Mouse (Mus musculus): ENCODE data around the gene Ptx4.
"Not testable (repeated sequence)": the region's sequence is repeated elsewhere in the genome, so short reads cannot be mapped to it uniquely, and the experiment has no call there.

Ptx4 gene

DNA sequence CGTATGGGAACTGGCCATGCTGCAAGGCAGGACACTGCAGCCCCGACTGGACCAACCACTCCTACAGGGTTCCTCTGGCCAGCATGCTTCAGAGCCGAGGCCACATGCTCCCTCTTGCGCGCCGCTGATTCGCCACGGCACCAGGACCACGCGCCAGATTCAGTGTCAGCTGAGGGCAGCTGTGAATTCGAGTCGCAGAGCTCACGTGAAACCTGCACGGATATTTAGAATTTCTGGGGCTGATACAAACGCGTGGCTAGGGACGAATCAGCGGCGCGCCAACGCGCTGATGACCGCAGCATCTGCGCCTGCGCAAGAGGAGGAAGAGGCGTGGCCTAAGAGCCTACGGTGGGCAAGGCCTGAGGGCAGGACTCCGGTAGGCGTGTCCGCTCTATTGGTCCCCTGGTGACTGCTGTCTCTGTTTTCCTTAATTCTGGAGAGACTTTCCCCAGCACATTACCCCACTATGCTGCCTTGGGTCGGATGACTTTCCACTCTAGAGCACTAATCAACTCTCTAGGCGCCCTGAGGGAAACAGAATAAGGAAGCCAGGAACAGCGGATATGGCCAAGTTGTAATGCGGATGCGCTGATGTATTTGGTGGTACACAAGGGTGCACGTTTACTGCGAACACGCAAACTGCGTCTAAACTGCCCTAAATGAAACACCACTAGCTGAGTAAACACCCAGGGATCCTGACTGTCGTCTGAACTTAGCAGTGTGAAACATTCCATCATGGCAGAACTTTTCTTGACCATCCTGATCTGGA, 4.7 kb upstream of the Ptx4 start, which contains the start of gene Telo2:
Telo2 (minus strand) TSS at position 304 of the 769 bp plus-strand sequence.
- peak; percentile 89 for DNase-seq

DNA sequence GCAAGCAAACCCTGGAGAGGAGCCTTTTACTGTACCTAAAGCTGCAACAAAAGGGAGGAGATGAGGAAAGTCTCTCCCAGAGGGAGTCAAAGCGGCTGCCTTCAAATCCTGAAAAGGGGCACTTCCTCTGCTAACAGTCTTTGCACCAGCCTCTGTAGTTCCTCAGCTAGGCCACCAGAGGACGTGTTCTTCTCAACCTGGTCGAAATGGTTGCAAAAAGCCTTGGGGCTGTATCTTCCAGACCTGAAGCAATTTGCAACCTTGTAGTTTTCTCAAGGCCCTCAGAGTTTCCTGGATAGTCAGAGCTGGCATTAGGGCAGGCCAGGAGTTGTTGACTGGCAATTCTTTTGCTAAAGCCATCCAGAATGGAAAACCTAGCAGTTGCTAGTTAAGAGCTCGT, 3.3 kb upstream of the Ptx4 start:
- no peak for DNase-seq

DNA sequence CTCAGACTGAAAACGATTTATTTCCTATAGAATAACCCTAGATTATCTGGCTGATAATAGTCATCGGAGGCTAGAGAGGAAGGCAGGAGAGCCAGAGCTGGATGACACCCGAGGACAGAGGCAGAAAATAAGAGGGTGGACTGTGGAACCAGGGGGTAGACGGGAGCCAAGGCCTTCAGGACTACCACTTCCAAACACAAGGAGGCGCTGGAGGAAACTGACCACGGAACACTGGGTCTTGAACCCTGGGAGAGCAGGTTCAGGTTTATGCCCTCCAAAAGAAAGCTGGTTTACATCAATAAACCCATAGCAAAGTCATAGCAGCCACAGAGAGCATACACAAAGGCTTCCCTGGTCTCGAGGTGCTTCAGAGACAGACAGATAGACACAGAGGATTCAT, 3.4 kb downstream of the Ptx4 start:
- no peak for DNase-seq

DNA sequence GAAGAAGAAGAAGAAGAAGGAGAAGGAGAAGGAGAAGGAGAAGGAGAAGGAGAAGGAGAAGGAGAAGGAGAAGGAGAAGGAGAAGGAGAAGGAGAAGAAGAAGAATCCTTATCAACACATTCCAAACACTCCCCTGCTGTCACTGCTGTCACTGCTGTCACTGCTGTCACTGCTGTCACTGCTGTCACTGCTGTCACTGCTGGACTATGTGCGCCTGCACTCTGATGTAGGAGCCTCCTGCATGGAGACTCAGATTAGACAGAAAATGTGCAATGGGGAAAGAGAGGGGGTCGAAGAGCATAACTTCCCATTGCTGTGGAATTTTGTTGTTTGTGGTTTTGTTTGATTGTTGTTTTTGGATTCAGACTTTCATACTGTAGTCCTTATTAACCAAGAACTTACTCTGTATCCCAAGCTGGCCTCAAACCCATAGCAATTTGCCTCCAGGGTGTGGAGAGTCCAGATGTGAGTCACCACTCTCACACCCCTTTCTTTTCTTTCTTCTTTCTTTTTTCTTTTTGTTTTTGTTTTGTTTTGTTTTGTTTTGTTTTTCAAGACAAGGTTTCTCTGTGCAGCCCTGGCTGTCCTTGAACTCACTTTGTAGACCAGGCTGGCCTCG, 5.0 kb downstream of the Ptx4 start:
- DNase-seq, result not testable (repeated sequence)

DNA sequence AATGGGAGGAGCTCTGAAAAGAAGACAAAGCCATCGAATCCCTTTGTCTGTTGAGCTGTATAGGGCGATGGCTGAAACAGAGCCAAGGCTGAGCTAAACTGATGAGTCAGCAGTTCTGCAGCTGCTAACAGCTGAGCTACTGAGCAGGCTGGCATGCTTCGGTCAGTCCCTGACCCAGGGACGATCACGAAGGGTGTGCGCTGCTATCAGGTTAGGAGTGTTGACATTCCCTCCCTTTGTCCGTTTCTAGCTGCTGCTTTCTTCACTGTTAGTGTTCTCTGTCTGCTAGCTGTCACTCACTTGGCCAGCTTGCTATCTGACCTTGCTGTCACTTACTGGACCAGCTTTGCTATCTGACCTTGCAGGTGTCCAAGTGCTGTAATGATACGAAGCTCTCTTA, 6.5 kb downstream of the Ptx4 start:
- DNase-seq, result no peak

DNA sequence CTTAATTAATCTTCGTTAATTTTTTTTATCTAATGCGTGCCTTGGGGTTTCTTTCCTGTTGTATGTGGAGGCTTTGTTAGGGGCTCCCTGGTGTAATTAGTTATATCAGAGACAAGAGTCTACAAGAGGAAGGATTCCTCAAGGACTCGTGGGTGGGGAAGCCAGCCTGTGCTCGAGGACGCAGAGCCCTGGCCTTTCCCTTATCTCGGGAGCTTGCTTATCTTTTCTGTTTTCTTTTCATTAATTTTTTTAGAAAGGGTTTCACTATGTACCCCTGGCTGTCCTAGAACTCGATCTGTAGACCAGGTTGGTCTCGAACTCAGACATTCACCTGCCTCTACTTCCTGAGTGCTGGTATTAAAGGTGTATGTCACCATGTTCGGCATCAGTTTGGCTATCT, 7.1 kb downstream of the Ptx4 start:
- DNase-seq, result no peak

DNA sequence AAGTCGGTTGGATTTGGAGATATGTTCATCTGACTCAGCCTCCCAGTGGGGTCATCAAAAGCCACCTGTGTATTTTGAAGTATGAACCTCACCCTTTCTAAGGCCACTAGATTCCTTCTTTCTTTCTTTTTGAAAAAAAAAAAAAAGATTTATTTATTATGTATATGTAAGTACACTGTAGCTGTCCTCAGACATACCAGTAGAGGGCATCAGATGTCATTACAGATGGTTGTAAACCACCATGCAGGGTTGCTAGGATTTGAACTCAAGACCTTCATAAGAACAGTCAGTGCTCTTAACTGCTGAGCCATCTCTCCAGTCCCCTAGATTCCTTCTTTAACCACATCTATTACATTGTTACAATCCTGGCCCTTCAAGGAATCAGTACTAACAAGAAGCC, 9.5 kb downstream of the Ptx4 start:
- no peak for DNase-seq

DNA sequence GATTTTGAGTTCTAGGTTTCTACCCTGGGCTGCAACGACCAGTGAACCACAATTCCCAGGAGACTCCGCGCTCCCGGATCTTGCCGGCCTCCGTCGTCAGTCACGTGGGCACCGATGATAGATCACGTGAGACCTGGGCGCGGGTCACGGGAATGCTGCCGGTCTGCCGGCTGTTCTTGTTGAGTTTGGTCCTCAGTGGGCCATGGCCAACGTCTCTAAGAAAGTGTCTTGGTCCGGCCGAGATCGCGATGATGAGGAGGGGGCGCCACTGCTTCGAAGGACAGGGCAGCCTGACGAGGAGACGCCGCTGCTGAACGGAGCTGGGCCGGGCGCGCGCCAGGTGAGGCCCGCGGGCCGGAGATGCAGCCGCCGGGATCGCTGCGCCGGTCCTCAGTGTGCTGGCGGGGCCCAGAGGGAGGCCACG, 12.7 kb downstream of the Ptx4 start, which contains the start of gene Clcn7:
Clcn7 (plus strand) TSS at position 117 of the 424 bp plus-strand sequence.
- DNase-seq, result peak; percentile 92

DNA sequence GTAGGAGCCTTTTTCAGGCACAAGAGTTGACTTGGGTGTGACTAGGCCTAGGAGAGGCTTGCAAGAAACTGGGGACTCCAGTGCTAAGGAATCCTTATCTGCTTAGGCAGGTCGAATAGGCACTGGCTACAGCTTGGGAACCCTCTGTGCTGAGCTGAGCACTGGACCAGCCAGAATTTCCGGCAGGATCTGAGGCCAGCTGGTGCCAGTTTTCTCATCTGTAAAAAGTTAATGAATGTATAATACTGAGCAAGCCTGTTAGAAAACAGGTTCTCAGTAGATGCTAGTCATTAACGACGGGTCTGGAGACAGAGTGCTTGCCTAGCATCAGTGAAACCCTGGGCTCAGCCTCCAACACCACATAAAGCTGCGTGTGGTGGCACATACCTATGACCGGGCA, 15.1 kb downstream of the Ptx4 start:
- DNase-seq, result no peak

DNA sequence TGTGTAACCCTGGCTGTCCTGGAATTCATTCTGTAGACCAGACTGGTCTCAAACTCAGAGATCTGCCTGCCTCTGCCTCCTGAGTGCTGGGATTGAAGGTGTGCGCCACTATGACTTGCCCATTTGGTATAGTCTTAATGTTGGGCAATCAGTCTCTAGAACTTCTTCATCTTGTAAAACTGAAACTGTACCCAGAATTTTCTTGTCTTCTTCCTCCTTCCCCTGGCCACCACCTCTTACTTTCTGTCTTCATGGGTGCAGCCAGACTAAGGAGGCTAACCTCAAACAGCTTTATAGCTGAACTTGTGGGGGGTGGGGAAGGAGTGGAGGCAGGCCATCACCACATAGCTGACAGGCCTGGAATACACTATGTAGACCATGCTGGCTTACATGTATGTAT, 18.2 kb downstream of the Ptx4 start:
- no peak for DNase-seq

DNA sequence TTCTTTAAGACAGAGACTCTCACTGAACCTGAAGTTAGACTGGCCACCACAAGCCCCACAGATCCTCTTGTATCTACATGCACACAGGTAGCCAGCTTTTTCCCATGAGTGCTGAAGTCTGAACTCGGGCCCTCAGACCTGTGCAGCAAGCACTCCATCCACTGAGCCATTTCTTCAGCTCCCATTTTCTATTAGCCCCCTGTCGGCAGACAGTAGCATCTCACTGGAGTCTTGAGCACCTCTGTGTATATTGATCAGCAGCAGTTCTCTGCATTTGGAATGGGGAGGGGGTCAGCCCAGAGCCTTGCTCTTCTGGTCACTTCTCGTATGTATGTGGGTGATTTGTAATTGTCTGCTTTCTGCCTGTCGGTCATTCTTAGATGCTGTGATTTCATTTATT, 19.4 kb downstream of the Ptx4 start:
- DNase-seq, result no peak

DNA sequence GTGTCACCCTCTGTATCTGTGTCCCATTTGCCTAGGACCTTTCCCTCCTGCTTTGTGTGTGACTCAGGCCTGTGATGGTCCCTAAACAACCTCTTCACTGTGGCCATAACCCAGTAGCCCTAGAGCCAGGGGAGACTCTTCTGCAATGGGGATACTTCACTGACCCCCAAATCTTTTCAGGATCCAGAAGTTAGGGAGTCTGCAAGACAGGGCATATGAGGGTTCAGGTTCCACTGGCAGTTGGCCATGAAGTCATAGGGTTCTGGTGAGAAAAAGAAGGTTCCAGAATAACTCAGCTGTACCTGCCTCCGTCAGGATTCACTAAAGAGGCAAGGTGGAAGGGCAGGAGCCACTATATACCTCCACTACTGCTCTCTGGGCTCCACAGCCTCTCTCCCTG, 41.6 kb downstream of the Ptx4 start, which contains the start of gene Ccdc154:
Ccdc154 (plus strand) TSS at position 301 of the 400 bp plus-strand sequence.
- no peak for DNase-seq

DNA sequence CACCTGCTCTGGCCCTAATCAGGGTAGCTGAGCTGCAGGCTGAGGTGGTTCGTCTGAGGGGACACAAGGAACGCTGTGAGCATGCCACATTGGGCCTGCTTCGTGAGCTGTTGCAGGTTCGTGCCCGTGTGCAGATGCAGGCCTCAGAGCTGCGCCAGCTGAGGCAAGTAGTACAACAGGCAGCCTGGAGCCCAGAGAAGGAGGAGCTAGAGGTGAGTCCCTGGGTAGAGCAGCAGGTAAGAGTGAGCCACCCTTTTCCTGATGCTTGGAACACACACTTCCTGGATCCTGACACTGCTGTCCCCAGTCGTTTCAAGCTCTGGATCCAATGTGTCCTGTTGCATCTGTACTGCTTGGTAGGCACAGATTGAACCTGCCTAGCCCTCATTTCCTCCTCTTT, 42.8 kb downstream of the Ptx4 start:
- no peak for DNase-seq

DNA sequence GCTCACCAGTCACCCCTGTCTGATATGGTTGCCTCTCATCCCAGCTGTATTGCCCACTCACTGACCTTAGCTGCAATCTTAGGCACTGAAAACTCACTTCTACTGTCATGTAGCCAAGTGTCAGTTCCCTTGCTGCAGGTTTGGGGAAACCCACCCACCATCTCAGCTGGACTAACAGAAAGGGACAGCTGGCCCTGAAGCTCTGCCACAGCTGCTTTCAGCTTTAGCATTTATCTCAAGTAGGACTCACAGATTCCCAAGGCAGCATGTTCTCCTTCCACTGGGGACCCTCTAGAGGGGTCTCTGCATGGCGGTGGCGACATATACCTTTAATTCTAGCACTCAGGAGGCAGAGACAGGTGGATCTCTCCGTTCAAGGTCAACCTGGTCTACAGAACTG, 44.2 kb downstream of the Ptx4 start:
- DNase-seq, result no peak

DNA sequence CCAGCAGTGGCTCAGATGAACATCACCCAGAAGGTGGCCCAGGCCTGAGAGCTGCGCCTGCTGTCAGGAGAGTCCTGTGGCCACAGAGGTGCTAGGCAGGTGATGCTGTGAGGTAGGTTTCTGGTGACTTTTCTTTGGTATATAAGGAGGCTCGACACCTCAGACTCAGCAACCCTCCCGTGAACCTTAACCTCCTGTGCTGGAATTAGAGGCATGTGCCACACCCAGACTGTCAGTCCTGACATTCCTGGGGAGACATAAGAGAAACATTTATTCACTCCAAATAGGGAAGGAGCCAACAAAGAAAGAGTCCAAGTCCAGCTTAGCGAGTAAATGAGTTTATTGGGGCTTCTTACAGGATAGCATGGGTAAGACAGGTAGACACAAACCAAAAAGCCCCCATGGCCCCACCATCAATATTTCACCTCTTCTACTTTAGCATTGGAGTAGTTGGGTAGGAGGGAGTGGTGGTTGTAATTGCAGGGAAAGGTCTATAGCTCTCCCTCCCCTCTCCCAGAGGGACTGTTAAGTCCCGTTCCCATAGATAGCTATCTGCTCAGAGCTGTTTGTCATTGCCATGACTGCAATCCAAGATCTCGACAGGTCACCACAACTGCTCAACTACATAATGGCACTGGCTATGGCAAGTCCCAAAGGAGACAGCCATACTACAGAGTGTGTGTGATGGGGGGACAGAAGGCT, 45.6 kb downstream of the Ptx4 start:
- no peak for DNase-seq

DNA sequence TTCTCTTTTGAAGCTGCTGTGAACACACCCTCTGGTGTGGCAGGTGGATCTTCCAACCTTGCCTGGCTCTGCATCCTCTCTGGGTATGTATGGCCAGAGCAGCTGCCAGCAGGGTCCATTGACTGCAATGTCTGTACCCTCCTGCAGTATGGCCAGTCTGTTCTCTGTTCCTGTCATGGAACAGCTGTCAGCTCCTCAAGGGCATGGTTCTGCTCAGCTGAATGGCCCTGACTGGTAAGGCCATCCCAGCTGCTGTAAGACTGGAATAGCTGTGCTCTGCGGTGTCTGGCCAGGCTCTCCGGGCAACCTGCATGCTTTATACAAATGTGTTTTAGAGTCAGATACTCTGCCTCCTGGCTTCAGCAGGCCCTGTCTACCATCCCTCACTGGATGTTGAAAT, 49.1 kb downstream of the Ptx4 start:
- DNase-seq, result no peak

DNA sequence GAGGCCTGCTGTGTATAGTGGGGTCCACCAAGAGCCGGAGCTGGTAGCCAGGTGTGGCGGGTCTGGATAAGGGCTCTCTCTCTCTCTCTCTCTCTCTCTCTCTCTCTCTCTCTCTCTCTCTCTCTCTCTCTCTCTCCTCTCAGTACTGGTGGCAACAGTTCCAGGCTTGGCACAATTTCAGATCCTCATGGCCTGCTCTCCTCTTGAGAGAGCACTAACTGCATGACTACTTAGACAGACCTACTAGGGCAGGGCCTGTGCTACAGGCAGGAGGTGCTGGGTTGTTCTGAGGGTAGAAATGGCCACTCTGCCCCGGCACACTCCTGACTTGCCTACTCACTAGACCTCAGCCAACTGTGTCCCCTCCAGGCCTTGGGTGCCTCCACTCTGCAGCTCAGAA, 52.0 kb downstream of the Ptx4 start:
- no peak for DNase-seq
